Comparison of ENCODE assay signal across 15 mouse cellular contexts in genomic region chr9:6424606-6425005, GRCm38 (mm10).
"Had no signal": no experiment of that assay in that cellular context is flagged by ENCODE, and none has a peak within 500 bp of the region (broad histone marks: within the 10 kb centered on the region; RNA-seq: fewer than 3 reads in every experiment).

No protein-coding gene starts in this region.

- H3K9ac ChIP-seq: liver, embryonic 15.5 days; midbrain, embryonic 15.5 days; neural tube, embryonic 13.5 days had no signal

- H3K4me1 ChIP-seq: limb, embryonic 10.5 days; liver, embryonic 15.5 days; midbrain, embryonic 10.5 days; midbrain, embryonic 15.5 days; neural tube, embryonic 13.5 days had no signal

- ATAC-seq: lung, postnatal 0 days; midbrain, embryonic 15.5 days had no signal

- DNase-seq: kidney, postnatal 25 days; lung, adult 2 months; lung, postnatal 36 days; right cerebral cortex, adult 18-20 months; right cerebral cortex, postnatal 25 days; thymus, postnatal 4 days had no signal

- H3K4me2 ChIP-seq: liver, embryonic 11.5 days; liver, embryonic 15.5 days; midbrain, embryonic 15.5 days; neural tube, embryonic 13.5 days had no signal

- H3K27ac ChIP-seq: left cerebral cortex, adult 2 months; limb, embryonic 10.5 days; liver, embryonic 15.5 days; midbrain, embryonic 10.5 days; midbrain, embryonic 15.5 days; neural tube, embryonic 13.5 days; stomach, postnatal 0 days had no signal

- H3K9me3 ChIP-seq: limb, embryonic 10.5 days; liver, embryonic 15.5 days; midbrain, embryonic 10.5 days; midbrain, embryonic 15.5 days; neural tube, embryonic 13.5 days had no signal

- H3K36me3 ChIP-seq: limb, embryonic 10.5 days; liver, embryonic 15.5 days; midbrain, embryonic 10.5 days; midbrain, embryonic 15.5 days; neural tube, embryonic 13.5 days had no signal

- H3K4me3 ChIP-seq: left cerebral cortex, adult 2 months; limb, embryonic 10.5 days; liver, embryonic 15.5 days; midbrain, embryonic 10.5 days; midbrain, embryonic 15.5 days; neural tube, embryonic 13.5 days had no signal

- H3K27me3 ChIP-seq: liver, embryonic 15.5 days; midbrain, embryonic 15.5 days; neural tube, embryonic 13.5 days had no signal
